Mouse (Mus musculus) retina, postnatal 1 day (tissue): ENCODE measurements at regions not wholly inside any gene's neighbourhood (a gene's known extent, or its start where the extent isn't known, plus 50 kb on each side); places are given as distances from the start of the nearest gene placed in this dataset.
"Not testable (repeated sequence)": the region's sequence is repeated elsewhere in the genome, so short reads cannot be mapped to it uniquely, and the experiment has no call there.

ENCODE experiments used
- DNase-seq: peaks from one replicate; pipeline ENCODE4 v3.0.0-alpha.2; 2012

GRCm38 (mm10) chr15:89730320-89730719, 111.3 kb downstream of the Syt10 start:
- DNase-seq = peak; percentile 59

GRCm38 (mm10) chr15:89724356-89724755, 117.3 kb downstream of the Syt10 start:
- DNase-seq = peak; percentile 50

GRCm38 (mm10) chr15:89697221-89697620, 105.5 kb upstream of the Rabl2 start:
- DNase-seq = no peak

GRCm38 (mm10) chr15:89676366-89676765, 84.6 kb upstream of the Rabl2 start:
- no peak for DNase-seq

GRCm38 (mm10) chr15:89656558-89656957, 64.8 kb upstream of the Rabl2 start:
- DNase-seq = not testable (repeated sequence)
